Mouse (Mus musculus): ENCODE data around the gene 6430571L13Rik. TPM values are rescaled to one million over a fixed set of nuclear protein-coding genes. Genes with fewer than 3 reads are reported as not detected.

6430571L13Rik gene
- polyA plus RNA-seq, 1 experiment from 2014 or later: 1.2 TPM

DNA sequence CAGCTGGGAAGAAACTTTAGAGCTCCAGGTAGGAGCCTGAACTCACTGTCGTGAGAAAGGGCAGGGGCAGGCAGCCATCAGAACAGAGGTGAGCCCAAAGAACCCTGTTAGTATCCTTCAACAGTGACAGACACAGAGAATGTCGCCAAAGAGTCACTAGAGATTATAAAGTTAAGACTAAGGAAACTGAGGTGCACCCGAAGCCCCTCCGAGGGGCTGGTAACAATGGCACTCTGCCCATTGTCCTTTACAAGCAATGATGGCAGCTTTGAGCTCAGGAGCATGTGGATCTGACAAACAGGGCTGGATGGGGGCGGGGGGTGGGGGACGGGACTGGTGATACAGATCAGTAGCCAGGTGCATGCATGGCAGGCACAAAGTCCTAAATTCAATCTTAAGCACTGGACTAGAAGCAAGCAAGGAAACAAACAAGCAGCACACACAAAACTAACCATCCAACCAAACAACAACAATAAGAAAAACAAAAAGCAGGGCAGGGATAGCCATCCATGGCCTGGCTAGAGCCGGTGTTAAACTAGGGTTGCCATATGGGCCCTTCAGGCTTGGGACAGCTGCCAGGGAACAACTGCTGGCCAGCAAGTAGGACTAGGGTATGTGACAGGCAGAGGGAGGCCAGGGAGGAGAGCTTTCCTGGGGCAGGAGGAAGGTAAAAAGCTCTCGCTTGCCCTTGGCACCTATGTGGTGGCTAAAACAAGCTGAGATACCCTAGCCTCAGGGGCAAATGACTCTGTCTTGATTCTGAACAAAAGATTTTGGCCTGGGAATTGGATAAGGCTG is 2.9 kb downstream of the 6430571L13Rik start:
- Histone ChIP-seq H3K27me3 (peaks cover 10% of the 10 kb centered on the region; the same call in 1 of the 2 replicates), H3K9me3 (no peaks in the 10 kb centered on the region), H3K4me3 (no peak overlapping the region), H3K9ac (0 out of 2 replicates have a peak overlapping the region, but pooled peaks have one; percentile 6), H3K36me3 (no peaks in the 10 kb centered on the region), H3K27ac (no peak overlapping the region), H3K4me1 (peaks cover 15% of the 10 kb centered on the region), H3K4me2 (no peak overlapping the region)
- no peak for ATAC-seq (ENCODE audit: insufficient number of reproducible peaks, insufficient read depth, low FRiP score, low TSS enrichment, low read depth)
- WGBS: 73% methylated on average over 8 of the region's 8 CpGs

DNA sequence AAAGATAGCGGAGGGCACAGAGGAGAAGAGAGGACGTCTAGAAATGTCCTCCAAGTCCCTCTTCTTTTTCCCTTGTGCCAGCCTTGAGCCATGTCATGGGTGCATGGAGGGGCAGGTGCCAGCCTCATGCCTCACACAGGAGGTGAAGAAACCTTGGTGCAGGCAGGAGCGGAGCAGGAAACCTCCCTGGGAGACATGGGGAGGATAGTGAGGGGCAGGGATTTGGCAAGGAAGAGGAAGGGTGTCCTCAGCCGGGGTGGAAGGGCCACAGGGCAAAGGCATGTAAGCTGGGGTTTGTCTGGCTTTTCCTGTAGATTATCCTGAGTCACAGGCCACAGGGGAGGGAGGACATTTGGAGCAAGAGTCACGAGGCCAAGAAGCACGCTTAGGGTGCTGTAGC is 3.6 kb downstream of the 6430571L13Rik start:
- WGBS: 70% methylated on average over 6 of the region's 6 CpGs
- no peaks in the 10 kb centered on the region for H3K9me3 ChIP-seq
- H3K27me3 ChIP-seq: peaks cover 10% of the 10 kb centered on the region; the same call in 1 of the 2 replicates
- H3K4me2 ChIP-seq: no peak overlapping the region
- 0 out of 2 replicates have a peak overlapping the region, but pooled peaks have one; percentile 6 for H3K9ac ChIP-seq
- no peak overlapping the region for H3K4me3 ChIP-seq
- no peaks in the 10 kb centered on the region for H3K36me3 ChIP-seq
- peaks cover 8% of the 10 kb centered on the region for H3K4me1 ChIP-seq
- no peak for ATAC-seq (ENCODE audit: insufficient number of reproducible peaks, insufficient read depth, low FRiP score, low TSS enrichment, low read depth)
- H3K27ac ChIP-seq: no peak overlapping the region

DNA sequence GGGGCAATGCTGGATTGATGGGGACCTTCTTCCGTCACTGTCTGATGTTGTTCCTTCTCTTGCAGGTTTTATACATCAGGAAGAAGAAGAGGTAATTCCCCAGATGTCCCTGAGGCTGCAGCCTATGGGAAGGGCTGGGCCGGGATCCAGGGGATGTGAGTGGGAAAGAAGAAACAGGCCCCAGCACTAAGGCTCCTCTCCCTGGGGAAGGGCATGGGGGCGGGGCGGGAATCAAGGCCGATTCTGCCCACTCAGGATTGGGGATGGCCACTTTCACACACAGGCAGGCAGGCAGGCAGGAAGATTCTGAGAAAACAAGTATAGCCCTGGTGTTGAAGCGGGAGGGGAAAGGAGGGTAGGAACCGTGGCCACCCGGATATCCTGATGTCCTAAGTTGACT is 5.7 kb downstream of the 6430571L13Rik start:
- ATAC-seq (ENCODE audit: insufficient number of reproducible peaks, insufficient read depth, low FRiP score, low TSS enrichment, low read depth): no peak
- H3K36me3 ChIP-seq: no peaks in the 10 kb centered on the region

DNA sequence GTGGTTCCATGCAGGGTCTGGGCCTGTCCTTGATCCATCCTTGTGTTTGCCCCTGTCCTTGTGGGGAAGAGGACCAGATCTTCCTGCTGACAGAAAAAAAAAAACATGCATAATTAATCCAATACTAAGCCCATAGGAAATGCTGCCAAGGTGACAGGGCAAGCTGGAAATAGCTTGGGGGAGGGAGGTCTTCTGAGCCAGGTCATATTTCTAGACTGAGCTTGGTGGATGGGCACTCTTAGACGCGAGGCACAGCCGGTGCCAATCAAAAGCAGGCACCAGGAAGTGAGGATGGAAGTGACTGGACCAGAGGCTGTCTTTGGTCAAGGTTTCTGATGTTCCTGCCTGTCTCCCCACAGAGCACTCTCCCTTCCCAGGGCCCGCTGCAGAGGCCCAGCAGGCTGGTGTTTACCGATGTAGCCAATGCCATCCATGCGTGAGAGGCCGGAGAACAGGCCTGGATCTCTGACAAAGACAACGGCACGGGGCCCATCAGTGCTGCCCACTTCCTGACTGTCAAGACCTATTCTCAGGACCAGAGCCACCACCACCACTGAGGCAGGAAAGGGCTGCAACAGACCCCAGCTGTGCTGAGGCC is 7.3 kb downstream of the 6430571L13Rik start:
- no peak for ATAC-seq (ENCODE audit: insufficient number of reproducible peaks, insufficient read depth, low FRiP score, low TSS enrichment, low read depth)
- H3K27me3 ChIP-seq: peaks cover 7% of the 10 kb centered on the region
- H3K4me2 ChIP-seq: no peak overlapping the region
- H3K9me3 ChIP-seq: no peaks in the 10 kb centered on the region
- H3K27ac ChIP-seq: no peak overlapping the region
- no peaks in the 10 kb centered on the region for H3K36me3 ChIP-seq
- peak overlapping the region; percentile 21; the same call in 1 of the 2 replicates for H3K9ac ChIP-seq
- H3K4me1 ChIP-seq: 0 out of 2 replicates have a peak, but pooled peaks cover 5% of the 10 kb centered on the region
- no peak overlapping the region for H3K4me3 ChIP-seq
- WGBS: 72% methylated on average over 9 of the region's 9 CpGs

More for the DNA sequence above, 5.7 kb downstream of the 6430571L13Rik start:
- no peak overlapping the region for H3K4me2 ChIP-seq
- WGBS: 82% methylated on average over 8 of the region's 8 CpGs
- H3K27ac ChIP-seq: no peak overlapping the region
- no peak overlapping the region for H3K4me3 ChIP-seq
- H3K9ac ChIP-seq: no peak overlapping the region
- H3K9me3 ChIP-seq: no peaks in the 10 kb centered on the region
- peaks cover 8% of the 10 kb centered on the region for H3K4me1 ChIP-seq
- H3K27me3 ChIP-seq: peaks cover 8% of the 10 kb centered on the region; the same call in 1 of the 2 replicates

DNA sequence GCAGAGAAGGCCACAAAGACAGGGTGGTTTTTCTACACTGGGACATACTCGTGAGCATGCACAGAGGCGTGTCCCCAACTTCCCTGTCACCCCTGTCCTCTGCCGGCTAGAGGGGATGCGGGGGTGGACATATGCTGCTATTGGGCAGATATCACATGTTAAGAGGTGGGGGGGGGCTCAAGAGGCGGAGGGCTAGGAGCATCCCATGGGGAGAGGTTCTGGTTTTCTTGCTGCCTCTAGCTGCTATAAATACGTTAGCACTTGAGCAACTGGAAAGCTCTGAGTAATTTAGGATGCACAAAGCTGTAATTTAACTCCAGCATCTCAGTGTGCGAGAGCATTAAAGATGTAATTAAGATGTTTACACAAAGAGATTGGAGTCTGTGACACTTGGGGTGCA is 8.9 kb downstream of the 6430571L13Rik start:
- Histone ChIP-seq H3K9me3 (no peaks in the 10 kb centered on the region), H3K4me1 (0 out of 2 replicates have a peak, but pooled peaks cover 5% of the 10 kb centered on the region), H3K27me3 (peaks cover 7% of the 10 kb centered on the region; the same call in 1 of the 2 replicates), H3K36me3 (no peaks in the 10 kb centered on the region), H3K27ac (no peak overlapping the region), H3K4me2 (no peak overlapping the region), H3K9ac (no peak overlapping the region), H3K4me3 (no peak overlapping the region)
- WGBS: 54% methylated on average over 7 of the region's 7 CpGs
- ATAC-seq (ENCODE audit: insufficient number of reproducible peaks, insufficient read depth, low FRiP score, low TSS enrichment, low read depth): no peak

- ATAC-seq (ENCODE audit: insufficient number of reproducible peaks, insufficient read depth, low FRiP score, low TSS enrichment, low read depth): no peak
- WGBS: 40% methylated on average over 1 of the region's 1 CpGs
- Histone ChIP-seq H3K27me3 (peaks cover 21% of the 10 kb centered on the region), H3K36me3 (no peaks in the 10 kb centered on the region), H3K4me1 (no peaks in the 10 kb centered on the region), H3K4me3 (no peak overlapping the region), H3K27ac (no peak overlapping the region), H3K4me2 (no peak overlapping the region), H3K9me3 (no peaks in the 10 kb centered on the region), H3K9ac (0 out of 2 replicates have a peak overlapping the region, but pooled peaks have one; percentile 3)
These were observed 14.4 kb downstream of the 6430571L13Rik start for GRCm38 (mm10) chr9:107354826-107355225.

- H3K36me3 ChIP-seq: no peaks in the 10 kb centered on the region
- no peaks in the 10 kb centered on the region for H3K9me3 ChIP-seq
- H3K4me1 ChIP-seq: no peaks in the 10 kb centered on the region
- H3K4me3 ChIP-seq: no peak overlapping the region
- H3K4me2 ChIP-seq: no peak overlapping the region
- ATAC-seq (ENCODE audit: insufficient number of reproducible peaks, insufficient read depth, low FRiP score, low TSS enrichment, low read depth): no peak
- H3K27me3 ChIP-seq: peaks cover 21% of the 10 kb centered on the region
- H3K9ac ChIP-seq: no peak overlapping the region
- 46% methylated on average over 7 of the region's 7 CpGs for WGBS
- H3K27ac ChIP-seq: no peak overlapping the region
These were observed 15.7 kb downstream of the 6430571L13Rik start for GRCm38 (mm10) chr9:107355870-107356765.

- no peak for ATAC-seq (ENCODE audit: insufficient number of reproducible peaks, insufficient read depth, low FRiP score, low TSS enrichment, low read depth)
- Histone ChIP-seq H3K9ac (no peak overlapping the region), H3K4me3 (no peak overlapping the region), H3K9me3 (no peaks in the 10 kb centered on the region), H3K4me1 (no peaks in the 10 kb centered on the region), H3K4me2 (no peak overlapping the region), H3K27ac (no peak overlapping the region), H3K36me3 (no peaks in the 10 kb centered on the region), H3K27me3 (peaks cover 17% of the 10 kb centered on the region)
- 21% methylated on average over 5 of the region's 5 CpGs for WGBS
These were observed 17.2 kb downstream of the 6430571L13Rik start for GRCm38 (mm10) chr9:107357651-107358050.

DNA sequence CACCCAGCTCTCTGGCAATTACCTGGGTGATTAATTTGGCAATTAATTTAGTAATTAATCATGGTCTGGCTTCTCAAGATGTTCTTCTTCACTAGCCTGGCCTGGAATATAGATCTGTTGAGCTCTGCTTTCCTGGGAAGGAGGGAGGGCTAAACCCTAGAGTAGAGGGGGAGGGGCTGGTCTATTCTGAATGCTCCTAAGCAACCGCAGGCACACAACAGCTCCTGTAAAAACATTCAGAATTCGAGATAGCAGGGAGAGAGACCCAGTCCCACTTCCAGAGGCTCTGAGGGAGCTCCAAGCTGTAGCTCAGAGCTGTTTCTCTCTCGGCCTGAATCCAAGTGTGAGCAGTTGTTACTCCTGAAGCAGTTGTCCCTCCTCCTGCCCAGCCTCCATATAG is 20.6 kb downstream of the 6430571L13Rik start:
- Histone ChIP-seq H3K4me1 (no peaks in the 10 kb centered on the region), H3K27me3 (peaks cover 9% of the 10 kb centered on the region), H3K27ac (no peak overlapping the region), H3K9ac (no peak overlapping the region), H3K4me2 (no peak overlapping the region), H3K36me3 (no peaks in the 10 kb centered on the region), H3K4me3 (no peak overlapping the region), H3K9me3 (no peaks in the 10 kb centered on the region)
- ATAC-seq (ENCODE audit: insufficient number of reproducible peaks, insufficient read depth, low FRiP score, low TSS enrichment, low read depth): no peak
- 17% methylated on average over 3 of the region's 3 CpGs for WGBS

GRCm38 (mm10) chr9:107366644-107367043 is 26.2 kb downstream of the 6430571L13Rik start:
- Histone ChIP-seq H3K27me3 (peaks cover 23% of the 10 kb centered on the region; the same call in 1 of the 2 replicates), H3K27ac (no peak overlapping the region), H3K4me2 (no peak overlapping the region), H3K4me1 (no peaks in the 10 kb centered on the region), H3K4me3 (no peak overlapping the region), H3K36me3 (no peaks in the 10 kb centered on the region), H3K9ac (no peak overlapping the region), H3K9me3 (no peaks in the 10 kb centered on the region)
- WGBS: 2% methylated on average over 3 of the region's 3 CpGs
- ATAC-seq (ENCODE audit: insufficient number of reproducible peaks, insufficient read depth, low FRiP score, low TSS enrichment, low read depth): no peak

DNA sequence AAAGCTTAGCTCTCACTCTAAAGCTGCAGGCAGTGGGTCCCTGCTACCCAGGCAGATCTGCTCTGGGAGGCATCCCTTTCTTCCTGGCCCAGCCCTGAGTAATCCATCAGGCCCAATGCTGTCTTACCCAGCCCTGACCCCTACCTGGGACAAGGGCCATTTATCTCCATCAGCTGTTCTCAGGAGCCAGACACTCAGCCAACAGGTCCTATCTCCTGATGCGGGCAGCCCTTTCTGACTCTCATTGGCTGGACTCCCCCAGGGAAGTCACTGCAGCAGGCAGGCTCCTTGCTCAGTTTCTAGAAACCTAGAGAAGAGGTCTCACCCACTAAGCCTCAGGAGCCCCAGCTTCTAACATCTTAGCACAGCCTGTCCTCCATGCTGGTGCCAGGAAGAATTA is 27.9 kb downstream of the 6430571L13Rik start:
- 96% methylated on average over 1 of the region's 1 CpGs for WGBS
- no peak for ATAC-seq (ENCODE audit: insufficient number of reproducible peaks, insufficient read depth, low FRiP score, low TSS enrichment, low read depth)

More for the DNA sequence above, 27.9 kb downstream of the 6430571L13Rik start:
- peaks cover 32% of the 10 kb centered on the region; the same call in 1 of the 2 replicates for H3K27me3 ChIP-seq
- no peak overlapping the region for H3K4me2 ChIP-seq
- H3K4me3 ChIP-seq: no peak overlapping the region
- no peak overlapping the region for H3K9ac ChIP-seq
- no peaks in the 10 kb centered on the region for H3K9me3 ChIP-seq
- no peaks in the 10 kb centered on the region for H3K4me1 ChIP-seq
- no peaks in the 10 kb centered on the region for H3K36me3 ChIP-seq
- H3K27ac ChIP-seq: no peak overlapping the region

Data from embryonic facial prominence, embryonic 13.5 days (tissue).